Mouse (Mus musculus): ENCODE data around the gene Lsm3. TPM values are rescaled to one million over a fixed set of nuclear protein-coding genes. Genes with fewer than 3 reads are reported as not detected.

Lsm3 gene
- total RNA-seq, 2 experiments from 2014 or later = 214 to 372 TPM

- no peak for ATAC-seq (replicated peaks; ENCODE audit: low FRiP score, low TSS enrichment, poor library complexity, severe bottlenecking)
These were observed 7.7 kb upstream of the Lsm3 start for GRCm38 (mm10) chr6:91508041-91508440.

GRCm38 (mm10) chr6:91509326-91509725 lies 6.4 kb upstream of the Lsm3 start:
- peak; percentile 88 for ATAC-seq (replicated peaks; ENCODE audit: low FRiP score, low TSS enrichment, poor library complexity, severe bottlenecking)

- ATAC-seq (replicated peaks; ENCODE audit: low FRiP score, low TSS enrichment, poor library complexity, severe bottlenecking) = no peak
These were observed 5.5 kb upstream of the Lsm3 start for GRCm38 (mm10) chr6:91510211-91510610.

GRCm38 (mm10) chr6:91514135-91514534 lies 1.6 kb upstream of the Lsm3 start:
- ATAC-seq (replicated peaks; ENCODE audit: low FRiP score, low TSS enrichment, poor library complexity, severe bottlenecking) = no peak

- no peak for ATAC-seq (replicated peaks; ENCODE audit: low FRiP score, low TSS enrichment, poor library complexity, severe bottlenecking)
These were observed 878 bp upstream of the Lsm3 start for GRCm38 (mm10) chr6:91514737-91515362.

GRCm38 (mm10) chr6:91518454-91519020 lies 2.8 kb downstream of the Lsm3 start:
- ATAC-seq (replicated peaks; ENCODE audit: low FRiP score, low TSS enrichment, poor library complexity, severe bottlenecking) = no peak

- ATAC-seq (replicated peaks; ENCODE audit: low FRiP score, low TSS enrichment, poor library complexity, severe bottlenecking) = no peak
These were observed 7.1 kb downstream of the Lsm3 start for GRCm38 (mm10) chr6:91522816-91523215.

- ATAC-seq (replicated peaks; ENCODE audit: low FRiP score, low TSS enrichment, poor library complexity, severe bottlenecking) = no peak
These were observed 9.8 kb downstream of the Lsm3 start for GRCm38 (mm10) chr6:91525544-91525943.

- ATAC-seq (replicated peaks; ENCODE audit: low FRiP score, low TSS enrichment, poor library complexity, severe bottlenecking) = peak; percentile 71
These were observed 11.6 kb downstream of the Lsm3 start for GRCm38 (mm10) chr6:91527227-91527860.

- no peak for ATAC-seq (replicated peaks; ENCODE audit: low FRiP score, low TSS enrichment, poor library complexity, severe bottlenecking)
These were observed 12.5 kb downstream of the Lsm3 start for GRCm38 (mm10) chr6:91528265-91528664.

- no peak for ATAC-seq (replicated peaks; ENCODE audit: low FRiP score, low TSS enrichment, poor library complexity, severe bottlenecking)
These were observed 14.9 kb downstream of the Lsm3 start for GRCm38 (mm10) chr6:91530673-91531072.

GRCm38 (mm10) chr6:91531276-91531675 lies 15.5 kb downstream of the Lsm3 start:
- no peak for ATAC-seq (replicated peaks; ENCODE audit: low FRiP score, low TSS enrichment, poor library complexity, severe bottlenecking)

GRCm38 (mm10) chr6:91532661-91533060 lies 16.9 kb downstream of the Lsm3 start:
- no peak for ATAC-seq (replicated peaks; ENCODE audit: low FRiP score, low TSS enrichment, poor library complexity, severe bottlenecking)

GRCm38 (mm10) chr6:91533359-91533758 lies 17.6 kb downstream of the Lsm3 start:
- ATAC-seq (replicated peaks; ENCODE audit: low FRiP score, low TSS enrichment, poor library complexity, severe bottlenecking) = no peak

GRCm38 (mm10) chr6:91533771-91534170 lies 18.0 kb downstream of the Lsm3 start:
- no peak for ATAC-seq (replicated peaks; ENCODE audit: low FRiP score, low TSS enrichment, poor library complexity, severe bottlenecking)

GRCm38 (mm10) chr6:91534268-91534667 lies 18.5 kb downstream of the Lsm3 start:
- no peak for ATAC-seq (replicated peaks; ENCODE audit: low FRiP score, low TSS enrichment, poor library complexity, severe bottlenecking)

GRCm38 (mm10) chr6:91535231-91535630 lies 19.5 kb downstream of the Lsm3 start:
- ATAC-seq (replicated peaks; ENCODE audit: low FRiP score, low TSS enrichment, poor library complexity, severe bottlenecking) = no peak

GRCm38 (mm10) chr6:91536047-91536765 lies 20.5 kb downstream of the Lsm3 start:
- no peak for ATAC-seq (replicated peaks; ENCODE audit: low FRiP score, low TSS enrichment, poor library complexity, severe bottlenecking)

- ATAC-seq (replicated peaks; ENCODE audit: low FRiP score, low TSS enrichment, poor library complexity, severe bottlenecking) = no peak
These were observed 25.5 kb downstream of the Lsm3 start for GRCm38 (mm10) chr6:91541276-91541675.

- no peak for ATAC-seq (replicated peaks; ENCODE audit: low FRiP score, low TSS enrichment, poor library complexity, severe bottlenecking)
These were observed 27.3 kb downstream of the Lsm3 start for GRCm38 (mm10) chr6:91543056-91543455.

All from megakaryocyte-erythroid progenitor cell, adult 5-6 weeks (primary cell).